Mouse (Mus musculus): ENCODE measurements around the gene Lonp1.
"Not testable (repeated sequence)": the region's sequence is repeated elsewhere in the genome, so short reads cannot be mapped to it uniquely, and the experiment has no call there.

Lonp1 gene

DNA sequence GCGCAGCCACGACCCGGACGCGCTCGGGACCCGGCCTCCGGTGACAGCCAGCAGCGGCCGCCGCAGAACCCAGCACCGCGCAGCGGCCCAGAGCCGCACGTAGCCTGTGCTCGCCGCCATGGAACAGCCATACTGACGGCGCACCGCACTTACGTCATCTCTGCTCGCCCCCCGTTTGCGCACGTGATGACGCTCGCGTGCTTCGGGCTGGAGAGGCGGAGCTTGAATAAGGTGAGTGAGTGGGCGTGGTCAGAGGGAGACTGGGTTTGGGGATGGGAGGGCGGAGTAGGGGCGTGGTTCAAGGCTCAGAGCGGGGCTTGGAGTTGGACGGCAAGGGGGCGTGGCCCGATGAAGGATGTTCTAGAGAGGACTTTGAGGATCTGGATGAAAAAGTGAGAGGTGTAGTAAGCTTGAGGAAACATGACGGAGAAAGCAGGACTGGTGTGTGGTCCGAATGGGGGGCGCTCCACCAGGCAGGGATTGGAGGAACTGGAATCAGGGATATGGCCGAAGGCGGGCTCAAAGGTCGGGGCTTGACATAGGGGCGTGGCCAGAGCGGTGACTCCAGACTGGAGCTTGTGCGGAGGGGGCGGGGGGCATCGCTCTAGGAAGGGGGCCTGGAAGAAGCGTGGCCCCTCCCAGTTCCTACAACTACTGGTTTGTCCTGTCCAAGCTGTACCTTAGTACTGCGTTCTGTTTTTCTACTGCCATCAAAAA is at the start of gene Lonp1:
TSS of gene Lonp1 (minus strand) at position 134 of the 717 bp plus-strand sequence.
- DNase-seq = peak; percentile 98 to 99

DNA sequence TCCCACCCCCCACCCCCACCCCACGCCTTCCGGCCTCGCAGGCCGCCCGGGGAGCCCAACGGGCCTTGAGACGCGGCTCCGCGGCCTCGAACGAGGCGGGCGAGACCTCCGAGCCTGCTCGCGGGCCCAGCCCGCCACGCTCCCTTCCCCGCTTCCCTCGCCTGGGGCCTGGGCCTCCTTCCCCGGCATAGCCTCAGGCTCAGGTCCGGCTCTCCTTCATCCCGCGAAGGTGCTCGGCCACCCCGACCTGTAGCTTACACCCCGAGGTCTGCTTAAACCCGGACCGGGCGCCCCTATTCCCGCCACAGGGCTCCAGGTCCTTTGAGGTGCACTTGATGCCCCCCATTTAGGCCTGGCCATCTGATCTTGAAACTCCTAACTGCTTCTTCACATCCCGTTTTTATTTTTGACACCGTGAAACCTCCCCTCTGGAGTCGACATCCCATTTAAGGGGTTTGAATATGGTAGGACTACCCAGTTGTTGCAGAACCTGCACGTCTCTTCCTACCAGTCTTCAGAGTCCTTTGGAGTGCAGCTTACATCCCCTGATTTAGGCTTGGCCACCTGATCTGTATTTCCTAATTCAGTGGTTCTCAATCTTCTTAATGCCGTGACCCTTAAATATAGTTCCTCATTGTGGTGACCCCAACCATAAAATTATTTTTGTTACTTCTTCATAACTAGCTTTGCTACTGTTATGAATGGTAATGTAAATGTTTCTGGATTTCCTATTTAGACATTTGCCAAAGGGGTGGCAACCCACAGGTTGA is 47.1 kb upstream of the Lonp1 start:
- peak in 1 of 2 experiments; percentile 36 for DNase-seq

DNA sequence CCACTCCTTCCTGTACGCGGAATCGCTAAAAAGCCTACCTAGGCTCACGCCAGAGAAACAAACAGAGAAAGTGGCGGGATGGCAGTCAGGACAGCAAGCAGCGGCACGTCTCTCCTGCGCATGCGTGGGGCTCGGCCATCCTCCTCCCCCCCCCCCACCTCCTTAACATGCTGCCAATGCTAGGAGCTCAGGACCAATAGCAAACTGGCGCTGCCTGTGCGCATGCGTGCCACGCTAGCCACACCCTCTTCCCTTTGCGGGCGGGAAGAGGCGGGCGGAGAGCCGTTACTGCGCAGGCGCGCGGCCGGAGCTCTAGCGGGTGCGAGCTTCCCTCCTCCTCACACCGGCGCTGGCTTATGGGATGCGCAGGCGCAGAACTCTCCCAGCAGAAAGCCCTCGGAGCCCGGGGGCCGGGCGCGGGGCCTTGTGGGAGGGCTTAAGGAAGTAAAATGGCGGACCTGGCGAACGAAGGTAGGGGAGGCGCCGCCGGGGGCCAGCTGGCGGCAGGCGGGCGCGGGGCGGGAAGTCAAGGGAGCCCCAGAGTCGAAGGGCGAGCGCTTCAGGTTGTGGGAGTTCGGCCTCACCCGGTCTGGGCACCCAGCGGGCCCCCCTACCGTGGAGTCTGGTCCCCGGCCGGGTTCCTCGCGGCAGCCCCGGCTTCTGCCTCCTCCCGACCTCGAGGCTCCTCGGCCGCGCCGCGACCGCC is 46.4 kb upstream of the Lonp1 start, which contains the start of gene Ranbp3:
TSS of gene Ranbp3 (plus strand) at position 354 of the 706 bp plus-strand sequence.
- peak; percentile 99 to 100 for DNase-seq

GRCm38 (mm10) chr17:56669766-56670165 is 43.1 kb upstream of the Lonp1 start:
- DNase-seq = no peak

DNA sequence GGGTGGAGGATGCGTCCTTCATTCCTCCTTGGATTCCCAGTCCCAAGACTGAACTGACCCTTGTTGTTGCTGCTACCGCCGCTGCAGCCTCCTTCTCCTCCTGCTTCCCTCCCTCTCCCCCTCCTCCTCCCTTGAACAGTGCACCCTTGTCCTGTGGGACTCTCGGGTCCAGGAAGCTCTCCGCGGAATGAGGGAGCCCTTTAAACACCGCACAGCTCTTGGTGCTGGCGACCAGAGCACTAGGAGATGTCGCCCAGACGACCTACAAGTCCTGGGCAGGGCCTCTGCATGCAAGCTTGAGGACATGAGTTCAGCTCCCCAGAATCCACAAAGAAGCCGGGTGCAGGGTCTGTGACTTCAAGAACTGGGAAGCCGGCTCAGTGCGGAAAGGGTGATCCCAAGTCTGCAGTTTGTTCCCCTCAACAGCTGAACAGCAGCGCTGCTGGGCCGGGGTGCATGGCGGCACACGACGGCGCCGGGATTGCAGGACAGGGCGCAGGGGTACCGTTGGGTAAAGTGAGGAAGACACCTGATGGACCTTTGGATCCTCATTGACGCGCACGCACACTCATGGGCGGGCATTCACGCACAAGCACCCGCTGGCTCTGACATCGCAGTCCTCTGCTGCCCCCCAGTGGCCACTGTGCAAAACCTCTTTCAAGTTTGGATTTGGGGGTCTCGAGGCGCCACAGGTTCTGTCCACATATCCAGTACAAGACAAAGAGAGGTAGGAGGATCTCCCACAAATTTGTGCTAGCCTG is 41.9 kb upstream of the Lonp1 start:
- peak; percentile 85 to 93 for DNase-seq

DNA sequence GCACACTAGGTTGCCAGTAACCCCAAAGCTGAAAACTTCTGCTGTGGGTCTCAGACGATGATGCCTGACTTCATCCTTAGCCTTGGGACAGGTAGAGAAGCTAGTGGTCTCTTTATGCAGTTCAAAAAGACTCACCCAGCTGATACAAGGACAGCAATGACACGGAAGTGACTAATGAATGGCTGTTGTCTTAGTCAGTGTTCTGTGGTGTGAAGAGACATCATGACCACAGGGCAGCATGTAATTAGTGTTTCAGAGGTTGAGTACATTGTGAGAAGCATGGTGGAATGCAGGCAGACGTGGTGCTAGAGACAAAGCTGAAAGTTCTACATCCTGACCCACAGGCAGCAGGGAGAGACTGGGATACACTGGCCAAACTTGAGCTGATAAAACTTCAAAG is 40.9 kb upstream of the Lonp1 start:
- DNase-seq = no peak

- DNase-seq = no peak
Observed at GRCm38 (mm10) chr17:56666384-56666783, 39.7 kb upstream of the Lonp1 start.

GRCm38 (mm10) chr17:56664333-56664732 is 37.6 kb upstream of the Lonp1 start:
- DNase-seq = no peak

GRCm38 (mm10) chr17:56663659-56664058 is 37.0 kb upstream of the Lonp1 start:
- DNase-seq = no peak

DNA sequence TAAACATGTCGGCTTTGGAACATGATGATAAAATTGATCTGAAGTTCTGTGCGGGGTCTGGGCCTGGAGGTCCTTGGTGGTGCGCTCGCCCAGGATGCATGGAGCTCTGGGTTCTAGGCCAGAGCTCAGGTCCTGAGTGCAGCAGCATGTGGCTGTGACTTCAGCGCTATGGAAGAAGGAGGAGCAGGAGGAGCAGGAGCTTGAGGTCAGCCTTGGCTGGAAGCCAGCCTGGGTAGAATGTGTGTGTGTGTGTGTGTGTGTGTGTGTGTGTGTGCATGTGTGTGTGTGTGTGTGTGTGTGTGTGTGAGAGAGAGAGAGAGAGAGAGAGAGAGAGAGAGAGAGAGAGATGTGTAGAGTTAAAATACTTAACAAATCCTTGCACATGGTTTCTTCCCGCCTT is 29.5 kb upstream of the Lonp1 start:
- DNase-seq = no peak

- no peak for DNase-seq
Observed at GRCm38 (mm10) chr17:56655311-56655710, 28.6 kb upstream of the Lonp1 start.

- DNase-seq = no peak
Observed at GRCm38 (mm10) chr17:56654771-56655170, 28.1 kb upstream of the Lonp1 start.

GRCm38 (mm10) chr17:56651801-56652200 is 25.1 kb upstream of the Lonp1 start:
- DNase-seq = no peak

GRCm38 (mm10) chr17:56647546-56647945 is 20.9 kb upstream of the Lonp1 start:
- DNase-seq = no peak

GRCm38 (mm10) chr17:56643237-56643636 is 16.6 kb upstream of the Lonp1 start:
- no peak for DNase-seq

GRCm38 (mm10) chr17:56634023-56634422 is 7.3 kb upstream of the Lonp1 start:
- DNase-seq = no peak

- DNase-seq = no peak
Observed at GRCm38 (mm10) chr17:56631807-56632206, 5.1 kb upstream of the Lonp1 start.

DNA sequence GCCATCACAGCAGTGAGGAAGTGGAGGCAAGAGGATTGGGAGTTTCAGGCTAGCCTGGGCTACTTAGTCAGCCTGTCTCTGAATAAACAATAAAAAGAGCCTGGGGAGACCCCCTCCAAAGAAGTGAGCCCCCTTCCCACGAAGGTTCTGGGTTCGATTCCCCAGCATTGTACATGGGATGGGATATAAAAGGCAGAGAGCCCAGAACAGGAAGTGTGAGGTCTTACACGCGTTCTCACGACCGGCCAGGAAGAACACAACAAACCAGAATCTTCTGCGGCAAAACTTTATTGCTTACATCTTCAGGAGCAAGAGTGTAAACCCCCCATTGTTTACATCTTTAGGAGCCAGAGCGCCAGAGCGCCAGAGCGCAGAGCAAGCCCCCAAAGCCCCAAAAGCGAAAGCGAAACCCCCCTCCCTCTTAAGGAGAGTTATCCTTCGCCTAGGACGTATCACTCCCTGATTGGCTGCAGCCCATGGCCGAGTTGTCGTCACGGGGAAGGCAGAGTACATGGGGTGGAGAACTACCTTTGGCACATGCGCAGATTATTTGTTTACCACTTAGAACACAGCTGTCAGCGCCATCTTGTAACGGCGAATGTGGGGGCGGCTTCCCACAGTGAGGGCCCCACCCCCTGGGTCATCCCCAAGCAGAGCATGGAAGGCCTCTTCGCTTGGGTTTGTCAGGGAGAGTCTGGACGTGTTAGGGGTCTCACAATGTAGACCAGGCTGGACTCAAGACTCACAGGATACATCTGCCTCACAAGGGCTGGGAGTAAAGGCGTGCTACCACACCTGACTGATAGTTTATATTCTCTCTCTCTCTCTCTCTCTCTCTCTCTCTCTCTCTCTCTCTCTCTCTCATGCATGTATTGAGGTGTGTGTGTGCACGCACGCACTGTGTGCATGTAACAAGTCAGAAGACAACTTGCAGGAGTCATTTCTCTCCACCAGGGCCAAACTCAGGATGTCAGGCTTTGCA is 3.4 kb upstream of the Lonp1 start:
- DNase-seq = not testable (repeated sequence)

- peak in 1 of 2 experiments; percentile 60 for DNase-seq
Observed at GRCm38 (mm10) chr17:56627530-56628277, 1.0 kb upstream of the Lonp1 start, which contains the start of gene Catsperd. Gene Catsperd (plus strand): TSS chr17:56628143.

GRCm38 (mm10) chr17:56626260-56626659 is 427 bp downstream of the Lonp1 start:
- DNase-seq = no peak

DNA sequence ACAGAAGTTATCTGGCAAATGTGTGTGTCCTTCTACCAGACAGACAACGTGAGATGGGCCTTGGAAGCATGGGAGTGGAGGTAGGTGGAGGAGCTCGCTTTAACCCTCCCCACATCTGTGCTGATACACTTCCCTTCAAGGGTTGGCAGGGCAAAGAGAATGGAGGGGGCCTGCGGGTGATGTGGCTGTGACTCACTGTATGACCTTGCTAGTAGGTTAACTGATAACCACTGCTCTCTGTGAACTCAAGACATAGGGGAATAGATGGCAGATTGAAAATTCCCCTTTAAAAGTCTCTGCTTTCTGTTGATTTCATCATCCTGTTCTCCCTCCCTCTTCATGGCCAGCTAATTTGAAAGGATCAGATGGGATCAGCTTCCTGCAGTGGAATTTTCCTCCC is 1.2 kb downstream of the Lonp1 start:
- no peak for DNase-seq
